Mouse (Mus musculus) C2C12 (cell line): ENCODE measurements around the gene Synpr. TPM values are rescaled to one million over a fixed set of nuclear protein-coding genes. Genes with fewer than 3 reads are reported as not detected.

Source experiments
- H3K27me3 ChIP-seq: one replicate; pipeline ENCODE4 v1.6.1; 2011; ENCODE audit not compliant: control insufficient read depth, insufficient read depth, insufficient read length
- H3K36me3 ChIP-seq: one replicate; pipeline ENCODE4 v1.6.1; 2011; ENCODE audit not compliant: control insufficient read depth, insufficient read depth
- H3K4me3 ChIP-seq: one replicate; pipeline ENCODE4 v1.5.1; 2011; ENCODE audit warnings: mild to moderate bottlenecking, control low read depth; ENCODE audit not compliant: poor library complexity, insufficient read depth, severe bottlenecking
- H3K79me2 ChIP-seq: one replicate; pipeline ENCODE4 v1.6.1; 2011; ENCODE audit not compliant: control insufficient read depth, insufficient read depth
- H3K79me3 ChIP-seq: one replicate; pipeline ENCODE4 v1.6.1; 2011; ENCODE audit warnings: low read depth, control low read depth
- H3ac ChIP-seq: one replicate; pipeline ENCODE3; 2011; ENCODE audit warnings: low read depth; ENCODE audit not compliant: control insufficient read depth, insufficient read length
- CEBPB ChIP-seq: IDR thresholded peaks from one replicate; pipeline ENCODE4 v1.6.1; 2011; ENCODE audit warnings: low read depth, mild to moderate bottlenecking, control low read depth, moderate library complexity
- CTCF ChIP-seq: IDR thresholded peaks from one replicate; pipeline ENCODE4 v1.5.1; 2011; ENCODE audit not compliant: control insufficient read depth, insufficient read depth, insufficient read length
- FOSL1 ChIP-seq: IDR thresholded peaks from one replicate; pipeline ENCODE4 v1.8.0; 2011; ENCODE audit warnings: mild to moderate bottlenecking, low read length; ENCODE audit not compliant: poor library complexity, insufficient read depth, severe bottlenecking
- MAX ChIP-seq: IDR thresholded peaks from one replicate; pipeline ENCODE4 v1.6.1; 2011; ENCODE audit warnings: mild to moderate bottlenecking, control low read depth
- MYOD1 ChIP-seq: IDR thresholded peaks from one replicate; pipeline ENCODE4 v1.6.1; 2011; ENCODE audit warnings: low read depth; ENCODE audit not compliant: control insufficient read depth, insufficient read length
- MYOG ChIP-seq: IDR thresholded peaks from one replicate; pipeline ENCODE4 v1.6.1; 2011; ENCODE audit not compliant: control insufficient read depth, insufficient read length; ENCODE audit errors: extremely low read depth
- USF1 ChIP-seq: IDR thresholded peaks from one replicate; pipeline ENCODE4 v1.6.1; 2011; ENCODE audit warnings: low read depth, mild to moderate bottlenecking, control low read depth, moderate library complexity
- polyA plus RNA-seq: library from polyadenylated mRNA; unstranded; fragments of >200 nt; fragmentation: generic; extraction: Trizol; gene quantifications from one replicate; pipeline ENCODE4 v1.2.1, GENCODE M21; 2012; ENCODE audit warnings: missing spikeins

Synpr gene
- polyA plus RNA-seq, 1 experiment = not detected

DNA sequence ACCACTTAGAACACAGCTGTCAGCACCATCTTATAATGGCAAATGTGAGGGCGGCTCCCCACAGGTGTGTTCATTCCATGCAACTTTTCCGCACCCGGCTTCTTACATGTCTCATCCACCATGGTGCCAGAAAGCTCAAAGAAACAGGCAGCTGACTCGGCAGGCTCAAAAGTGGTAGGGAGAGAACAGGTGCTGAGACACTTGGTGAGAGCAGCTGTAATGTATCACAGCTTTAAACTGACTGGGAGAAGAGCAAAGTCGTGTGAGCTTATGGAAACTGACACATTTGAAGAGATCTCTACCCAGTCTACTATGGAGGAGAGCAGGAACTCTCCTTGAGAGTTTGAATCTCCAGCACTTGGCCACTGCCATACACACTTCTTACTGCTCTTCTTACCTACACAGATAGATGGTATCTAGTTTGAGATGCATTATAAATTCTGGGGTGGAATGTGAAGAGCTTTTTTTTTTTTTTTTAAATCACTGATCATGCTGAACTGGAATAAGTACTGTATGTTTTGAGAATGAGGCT lies 234.1 kb downstream of the Synpr start:
- no peaks in the 10 kb centered on the region for H3K27me3 ChIP-seq

DNA sequence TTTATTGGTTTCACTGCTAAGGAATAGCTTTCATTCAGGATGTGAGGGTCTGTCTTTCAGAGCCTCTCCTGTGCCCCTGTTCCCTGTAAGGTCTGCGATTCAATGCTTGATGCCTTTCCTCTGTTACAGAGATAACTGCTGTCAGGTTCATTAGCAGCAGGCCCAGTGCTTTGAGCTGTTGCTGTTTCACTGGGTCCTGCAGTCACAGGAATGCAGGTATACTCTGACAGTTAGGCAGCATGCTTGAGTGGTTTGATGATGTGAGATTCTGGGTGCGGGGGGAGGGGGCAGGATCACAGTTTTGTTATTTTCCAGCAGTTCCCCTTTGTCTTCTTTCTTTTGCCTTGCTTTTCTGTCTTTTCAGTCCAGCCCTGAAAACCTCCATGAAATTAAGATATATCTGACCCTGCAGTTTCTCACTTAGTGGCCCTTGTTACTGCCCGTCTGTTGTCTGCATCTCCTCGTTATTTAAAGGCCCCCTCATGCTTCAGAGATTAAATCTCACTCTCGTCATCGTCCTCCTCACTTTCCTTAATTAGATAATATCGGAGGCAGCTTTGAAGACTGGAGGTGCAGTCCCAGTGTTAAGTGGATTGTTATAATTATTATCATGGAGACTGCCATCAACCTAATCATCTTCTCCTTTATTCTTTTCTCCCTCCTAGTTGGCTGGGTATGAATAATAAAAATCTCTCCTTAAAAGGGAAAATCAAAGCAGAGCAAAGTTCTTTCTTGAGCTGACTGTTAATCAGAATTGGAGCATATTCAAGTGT lies 234.8 kb downstream of the Synpr start:
- TF ChIP-seq USF1 (no peak), MYOD1 (no peak), MYOG (no peak), CEBPB (no peak), CTCF (no peak), MAX (no peak), FOSL1 (no peak)
- no peaks in the 10 kb centered on the region for H3K27me3 ChIP-seq
- no peak overlapping the region for H3ac ChIP-seq
- H3K79me3 ChIP-seq = no peaks in the 10 kb centered on the region
- no peak overlapping the region for H3K4me3 ChIP-seq
- H3K79me2 ChIP-seq = no peaks in the 10 kb centered on the region
- no peaks in the 10 kb centered on the region for H3K36me3 ChIP-seq

More for the DNA sequence above, 234.1 kb downstream of the Synpr start:
- Histone ChIP-seq H3K79me2 (no peaks in the 10 kb centered on the region), H3K79me3 (no peaks in the 10 kb centered on the region), H3ac (no peak overlapping the region), H3K36me3 (no peaks in the 10 kb centered on the region), H3K4me3 (no peak overlapping the region)
- TF ChIP-seq CTCF (no peak), MYOG (no peak), FOSL1 (no peak), MAX (no peak), MYOD1 (no peak), USF1 (no peak), CEBPB (no peak)

DNA sequence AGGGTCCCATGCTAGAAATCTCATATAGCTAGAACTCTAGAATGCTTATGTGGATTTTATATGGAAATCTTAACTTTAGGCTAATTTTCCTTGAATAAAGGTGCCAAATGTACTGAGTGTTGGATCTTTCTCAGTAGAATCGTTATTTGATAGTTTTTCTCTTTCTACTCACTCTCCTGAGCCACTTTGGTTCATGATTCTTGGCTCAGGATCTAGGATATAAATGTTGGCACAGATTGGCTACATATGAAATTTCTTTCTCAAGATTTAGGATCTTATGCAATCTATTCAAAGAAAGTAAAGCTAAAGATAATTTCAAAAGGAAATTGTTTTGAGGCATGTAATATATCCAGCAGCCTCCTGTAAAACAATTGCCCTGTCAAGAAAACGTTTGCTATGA lies 263.2 kb downstream of the Synpr start:
- Histone ChIP-seq H3K4me3 (no peak overlapping the region), H3K36me3 (no peaks in the 10 kb centered on the region)

DNA sequence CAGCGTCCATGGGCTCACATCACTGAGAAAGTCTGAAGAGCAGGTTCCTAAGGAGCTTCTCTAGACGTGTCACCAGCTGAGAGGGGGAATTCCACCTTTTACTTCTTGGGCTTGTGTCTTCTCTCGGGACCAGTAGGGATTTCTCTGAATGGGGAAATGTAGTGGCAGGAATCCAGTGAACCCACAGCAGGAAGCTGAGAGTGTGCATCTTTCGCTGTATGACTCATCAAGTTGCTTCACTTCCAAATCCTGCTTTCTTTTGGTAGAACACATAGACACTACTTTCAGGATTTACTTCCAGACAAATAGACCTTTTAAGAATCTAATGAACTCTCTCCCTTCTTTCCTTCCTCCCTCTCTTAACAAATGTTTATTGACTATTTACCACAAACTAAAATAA lies 266.6 kb downstream of the Synpr start:
- H3ac ChIP-seq = no peak overlapping the region
- H3K79me3 ChIP-seq = no peaks in the 10 kb centered on the region
- TF ChIP-seq FOSL1 = peak; percentile 27
- TF ChIP-seq MYOG = no peak
- TF ChIP-seq CEBPB = peak; percentile 89
- TF ChIP-seq MAX = no peak
- no peaks in the 10 kb centered on the region for H3K27me3 ChIP-seq
- H3K79me2 ChIP-seq = no peaks in the 10 kb centered on the region
- no peaks in the 10 kb centered on the region for H3K36me3 ChIP-seq
- no peak overlapping the region for H3K4me3 ChIP-seq

More for the DNA sequence above, 263.2 kb downstream of the Synpr start:
- Histone ChIP-seq H3K79me2 (no peaks in the 10 kb centered on the region), H3ac (no peak overlapping the region), H3K79me3 (no peaks in the 10 kb centered on the region), H3K27me3 (no peaks in the 10 kb centered on the region)
- TF ChIP-seq CTCF (no peak), CEBPB (no peak), USF1 (no peak), FOSL1 (no peak), MYOG (no peak), MYOD1 (no peak), MAX (no peak)

DNA sequence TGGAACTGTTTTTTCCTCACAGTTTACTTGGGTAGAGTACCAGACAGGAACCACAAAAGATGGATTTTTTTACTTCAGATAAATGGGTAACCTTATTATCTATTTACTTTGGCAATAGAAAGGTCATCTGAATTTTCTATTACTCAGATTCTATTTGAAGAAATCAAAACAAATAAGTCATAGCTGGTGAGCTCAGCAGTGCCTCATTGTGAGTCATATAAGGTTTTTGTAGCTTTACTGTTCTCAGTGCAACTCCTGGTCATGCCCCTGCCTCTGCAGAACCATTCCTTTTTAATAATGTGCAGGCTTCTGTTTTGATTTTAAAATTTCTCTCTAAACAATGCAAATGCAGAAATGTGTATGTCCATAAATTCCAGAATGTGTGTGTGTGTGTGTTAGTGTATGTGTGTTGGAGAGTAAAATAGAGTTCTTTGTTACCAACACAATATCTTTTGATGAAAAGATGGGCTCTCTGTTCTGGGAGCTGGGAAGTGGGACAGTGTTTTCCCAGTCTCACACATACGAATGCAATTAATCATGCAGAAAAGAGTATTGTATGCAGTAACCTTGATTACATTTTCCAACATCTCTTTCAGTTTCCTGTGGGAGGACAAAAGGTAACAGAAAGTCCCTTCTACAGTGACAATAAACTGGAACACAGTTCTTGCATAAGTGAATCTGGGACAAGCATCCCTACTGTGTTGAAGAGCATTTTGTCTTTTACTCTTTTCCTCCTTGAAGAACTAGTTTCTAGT lies 269.2 kb downstream of the Synpr start:
- Histone ChIP-seq H3K27me3 (no peaks in the 10 kb centered on the region), H3K36me3 (no peaks in the 10 kb centered on the region), H3K4me3 (no peak overlapping the region), H3K79me2 (no peaks in the 10 kb centered on the region), H3K79me3 (no peaks in the 10 kb centered on the region), H3ac (no peak overlapping the region)
- TF ChIP-seq MYOD1 = no peak
- peak; percentile 77 for TF ChIP-seq FOSL1
